Mouse (Mus musculus) liver, postnatal 0 days (tissue): ENCODE measurements around the gene Ptpn20. TPM values are rescaled to one million over a fixed set of nuclear protein-coding genes. Genes with fewer than 3 reads are reported as not detected.

ENCODE experiments used
- ATAC-seq: fragments of 200-750 bp; cut with Nextera tagmentation; 2 replicates; pipeline ENCODE4 v1.8.0; 2017; ENCODE audit warnings: mild to moderate bottlenecking, moderate library complexity
- DNase-seq: peaks from one replicate; pipeline ENCODE4 v3.0.0-alpha.2; 2016
- H3K27ac ChIP-seq: fragments of 300-500 bp; sonication (generic); 2 replicates; pipeline ENCODE4 v1.5.1; 2014; ENCODE audit warnings: antibody characterized with exemption, moderate library complexity, mild to moderate bottlenecking, low read depth
- H3K27me3 ChIP-seq: fragments of 300-500 bp; sonication (generic); 2 replicates; pipeline ENCODE4 v1.6.1; 2014; ENCODE audit warnings: low read length, control low read depth, mixed read lengths; ENCODE audit not compliant: insufficient read depth
- H3K36me3 ChIP-seq: fragments of 300-500 bp; sonication (generic); replicated peaks from 2 replicates; pipeline ENCODE4 v1.6.1; 2014; ENCODE audit warnings: mild to moderate bottlenecking, control low read depth, low read length, moderate library complexity, mixed read lengths; ENCODE audit not compliant: insufficient read depth
- H3K4me1 ChIP-seq: fragments of 300-500 bp; sonication (generic); 2 replicates; pipeline ENCODE4 v1.6.1; 2014; ENCODE audit warnings: antibody characterized with exemption, mild to moderate bottlenecking, control low read depth; ENCODE audit not compliant: insufficient read depth
- H3K4me2 ChIP-seq: fragments of 300-500 bp; sonication (generic); 2 replicates; pipeline ENCODE4 v1.6.1; 2014; ENCODE audit warnings: low read depth, mild to moderate bottlenecking, low read length, moderate library complexity, mixed read lengths
- H3K4me3 ChIP-seq: fragments of 300-500 bp; sonication (generic); 2 replicates; pipeline ENCODE4 v1.5.1; 2014; ENCODE audit warnings: low read depth, low read length
- H3K9ac ChIP-seq: fragments of 300-500 bp; sonication (generic); replicated peaks from 2 replicates; pipeline ENCODE4 v1.6.1; 2014; ENCODE audit warnings: mild to moderate bottlenecking, moderate library complexity
- H3K9me3 ChIP-seq: fragments of 300-500 bp; sonication (generic); 2 replicates; pipeline ENCODE4 v1.6.1; 2016; ENCODE audit warnings: mild to moderate bottlenecking, control low read depth, low read length, mixed read lengths
- CTCF ChIP-seq: sonication (generic); IDR thresholded peaks from 2 replicates; pipeline ENCODE4 v1.5.1; 2016; ENCODE audit warnings: antibody characterized with exemption, low read depth
- EP300 ChIP-seq: IDR thresholded peaks from 2 replicates; pipeline ENCODE4 v1.6.1; 2016; ENCODE audit warnings: antibody characterized with exemption, low read depth, mild to moderate bottlenecking
- WGBS: fragments of 180-500 bp; shearing (Covaris S2); extraction: QIAGEN DNeasy Blood & Tissue Kit; methylation state at CpG from one replicate; pipeline ENCODE4 v1.1.7; 2014; ENCODE audit not compliant: insufficient replicate concordance; 5-methylcytosine and 5-hydroxymethylcytosine counted together
- polyA plus RNA-seq: library from polyadenylated mRNA; unstranded; fragments of >200 nt; fragmentation: Nextera tagmentation; extraction: Ambion mirVana; gene quantifications from 2 replicates; pipeline ENCODE4 v1.2.1, GENCODE M21; 2015

Gene Ptpn20
- polyA plus RNA-seq, 1 experiment from 2014 or later, result 0.06 TPM

DNA sequence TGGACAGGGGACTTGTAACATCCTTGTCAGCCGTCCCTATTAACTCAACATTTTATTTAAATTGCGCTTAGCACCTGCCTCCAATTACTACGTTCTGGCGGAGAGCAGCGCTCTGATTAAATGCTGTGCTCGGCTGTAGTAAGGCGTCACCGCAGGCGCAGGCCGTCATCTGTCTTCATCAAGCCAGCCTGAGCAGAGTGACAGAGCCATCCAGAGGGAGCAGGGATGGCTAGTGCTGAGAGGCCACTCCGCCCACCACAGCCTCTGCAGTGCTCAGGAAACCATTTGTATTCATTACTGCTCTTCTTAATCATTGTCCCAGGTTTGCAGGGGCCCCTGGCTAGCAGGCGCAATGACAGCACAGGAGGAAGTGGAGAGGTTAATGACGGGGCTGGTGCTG is 94.7 kb downstream of the Ptpn20 start:
- H3K4me3 ChIP-seq, result no peak overlapping the region
- no peaks in the 10 kb centered on the region for H3K36me3 ChIP-seq
- no peaks in the 10 kb centered on the region for H3K9me3 ChIP-seq
- H3K4me2 ChIP-seq, result no peak overlapping the region
- H3K27me3 ChIP-seq, result no peaks in the 10 kb centered on the region
- WGBS, result 32% methylated on average over 13 of the region's 13 CpGs
- no peak overlapping the region for H3K27ac ChIP-seq
- no peak for TF ChIP-seq CTCF
- TF ChIP-seq EP300, result no peak
- ATAC-seq (no peak), DNase-seq (no peak)
- no peak overlapping the region for H3K9ac ChIP-seq
- H3K4me1 ChIP-seq, result no peaks in the 10 kb centered on the region

GRCm38 (mm10) chr14:33687444-33688028 is 98.5 kb downstream of the Ptpn20 start:
- ATAC-seq (peak; percentile 41), DNase-seq (no peak)
- no peaks in the 10 kb centered on the region for H3K9me3 ChIP-seq
- H3K9ac ChIP-seq, result no peak overlapping the region
- 37% methylated on average over 6 of the region's 6 CpGs for WGBS
- no peaks in the 10 kb centered on the region for H3K36me3 ChIP-seq
- no peak overlapping the region for H3K4me3 ChIP-seq
- no peak overlapping the region for H3K27ac ChIP-seq
- no peaks in the 10 kb centered on the region for H3K27me3 ChIP-seq
- TF ChIP-seq CTCF, result no peak
- TF ChIP-seq EP300, result peak; percentile 40; the same call in 1 of the 2 replicates
- no peaks in the 10 kb centered on the region for H3K4me1 ChIP-seq
- no peak overlapping the region for H3K4me2 ChIP-seq

- no peak for DNase-seq
- H3K9me3 ChIP-seq, result no peaks in the 10 kb centered on the region
- no peak for ATAC-seq
- H3K9ac ChIP-seq, result no peak overlapping the region
- H3K4me3 ChIP-seq, result no peak overlapping the region
- H3K36me3 ChIP-seq, result no peaks in the 10 kb centered on the region
- H3K4me2 ChIP-seq, result no peak overlapping the region
- H3K4me1 ChIP-seq, result no peaks in the 10 kb centered on the region
- TF ChIP-seq EP300 (no peak), CTCF (no peak)
- no peak overlapping the region for H3K27ac ChIP-seq
- H3K27me3 ChIP-seq, result no peaks in the 10 kb centered on the region
Observed at GRCm38 (mm10) chr14:33689044-33689443, 100.0 kb downstream of the Ptpn20 start.

Other genes starting within 250 kb of the Ptpn20 start
- gene Mapk8, start 142.0 kb upstream of the Ptpn20 start, polyA plus RNA-seq, result 3.1 and 3.8 TPM in 2 replicates
- not detected in 2 replicates for gene Frmpd2, start 117.5 kb upstream of the Ptpn20 start, polyA plus RNA-seq